Mouse (Mus musculus) urinary bladder, postnatal 0 days (tissue): ENCODE data around the gene Krtap12-1. TPM values are rescaled to one million over a fixed set of nuclear protein-coding genes. Genes with fewer than 3 reads are reported as not detected.

Source experiments
- polyA plus RNA-seq: library from polyadenylated mRNA; unstranded; fragments of >200 nt; fragmentation: Nextera tagmentation; extraction: Ambion mirVana; gene quantifications from 2 replicates; pipeline ENCODE4 v1.2.1, GENCODE M21; 2015

Krtap12-1 gene
- polyA plus RNA-seq: not detected in 2 replicates

GRCm38 (mm10) chr10:77720299-77720698 lies at the start of gene Krtap12-1:
Gene Krtap12-1, plus strand, starts transcription at chr10:77720599.

GRCm38 (mm10) chr10:77685895-77686664 lies 34.3 kb upstream of the Krtap12-1 start, which contains the start of gene Tspear:
Gene Tspear, plus strand, starts transcription at chr10:77686569.

GRCm38 (mm10) chr10:77690356-77690807 lies 30.0 kb upstream of the Krtap12-1 start, which contains the start of gene Gm19402:
Gene Gm19402, minus strand, starts transcription at chr10:77690757.

GRCm38 (mm10) chr10:77697133-77697532 lies 23.3 kb upstream of the Krtap12-1 start, which contains the start of gene Gm9508:
Gene Gm9508, minus strand, starts transcription at chr10:77697233.

GRCm38 (mm10) chr10:77706326-77706725 lies 14.1 kb upstream of the Krtap12-1 start, which contains the start of gene Gm10272:
Gene Gm10272, plus strand, starts transcription at chr10:77706626.

GRCm38 (mm10) chr10:77711157-77711556 lies 9.2 kb upstream of the Krtap12-1 start, which contains the start of gene Gm10024:
Gene Gm10024, plus strand, starts transcription at chr10:77711457.

GRCm38 (mm10) chr10:77715507-77715906 lies 4.9 kb upstream of the Krtap12-1 start, which contains the start of gene Gm10142:
Gene Gm10142, plus strand, starts transcription at chr10:77715807.

GRCm38 (mm10) chr10:77726186-77726585 lies 5.8 kb downstream of the Krtap12-1 start, which contains the start of gene Gm10100:
Gene Gm10100, plus strand, starts transcription at chr10:77726486.

GRCm38 (mm10) chr10:77741924-77742688 lies 21.7 kb downstream of the Krtap12-1 start, which contains the start of gene Gm18596:
Gene Gm18596, minus strand, starts transcription at chr10:77742638.

GRCm38 (mm10) chr10:77751254-77751653 lies 30.9 kb downstream of the Krtap12-1 start, which contains the start of gene Gm9736:
Gene Gm9736, minus strand, starts transcription at chr10:77751354.

GRCm38 (mm10) chr10:77759582-77759981 lies 39.2 kb downstream of the Krtap12-1 start, which contains the start of gene Gm3233:
Gene Gm3233, minus strand, starts transcription at chr10:77759682.

Other genes starting within 250 kb of the Krtap12-1 start
- 27.7 and 28.7 TPM in 2 replicates for gene Fam207a, start 204.8 kb upstream of the Krtap12-1 start, polyA plus RNA-seq
- 5.6 and 37.0 TPM in 2 replicates for gene Itgb2, start 190.3 kb upstream of the Krtap12-1 start, polyA plus RNA-seq
- 150 and 154 TPM in 2 replicates for gene Pttg1ip, start 138.9 kb upstream of the Krtap12-1 start, polyA plus RNA-seq
- 184 and 190 TPM in 2 replicates for gene Sumo3, start 114.5 kb upstream of the Krtap12-1 start, polyA plus RNA-seq
- 5.7 and 21.3 TPM in 2 replicates for gene Gm49325, start 114.4 kb upstream of the Krtap12-1 start, polyA plus RNA-seq
- gene Ube2g2, start 98.3 kb upstream of the Krtap12-1 start, polyA plus RNA-seq: 59.0 and 62.6 TPM in 2 replicates
- 0.39 and 0.67 TPM in 2 replicates for gene Tspear, start 34.0 kb upstream of the Krtap12-1 start, polyA plus RNA-seq
- not detected in 2 replicates for gene Gm19402, start 29.8 kb upstream of the Krtap12-1 start, polyA plus RNA-seq
- gene Gm9508, start 23.4 kb upstream of the Krtap12-1 start, polyA plus RNA-seq: not detected in 2 replicates
- gene Gm10272, start 14.0 kb upstream of the Krtap12-1 start, polyA plus RNA-seq: not detected in 2 replicates
- not detected in 2 replicates for gene Gm10024, start 9.1 kb upstream of the Krtap12-1 start, polyA plus RNA-seq
- not detected in 2 replicates for gene Gm10142, start 4.8 kb upstream of the Krtap12-1 start, polyA plus RNA-seq
- gene Gm10100, start 5.9 kb downstream of the Krtap12-1 start, polyA plus RNA-seq: not detected in 2 replicates
- gene Gm18596, start 22.0 kb downstream of the Krtap12-1 start, polyA plus RNA-seq: not detected in 2 replicates
- not detected in 2 replicates for gene Gm9736, start 30.8 kb downstream of the Krtap12-1 start, polyA plus RNA-seq
- gene Gm3233, start 39.1 kb downstream of the Krtap12-1 start, polyA plus RNA-seq: not detected in 2 replicates
- gene Gm3238, start 50.7 kb downstream of the Krtap12-1 start, polyA plus RNA-seq: not detected in 2 replicates
- gene Gm7138, start 56.3 kb downstream of the Krtap12-1 start, polyA plus RNA-seq: not detected in 2 replicates
- not detected in 2 replicates for gene Gm3250, start 61.9 kb downstream of the Krtap12-1 start, polyA plus RNA-seq
- gene Gm7137, start 67.6 kb downstream of the Krtap12-1 start, polyA plus RNA-seq: not detected in 2 replicates
- gene Gm9639, start 74.5 kb downstream of the Krtap12-1 start, polyA plus RNA-seq: not detected in 2 replicates
- gene Gm19668, start 78.5 kb downstream of the Krtap12-1 start, polyA plus RNA-seq: not detected in 2 replicates
- not detected in 2 replicates for gene Gm9507, start 91.2 kb downstream of the Krtap12-1 start, polyA plus RNA-seq
- gene Gm2696, start 94.1 kb downstream of the Krtap12-1 start, polyA plus RNA-seq: not detected in 2 replicates
- gene Krtap10-4, start 106.5 kb downstream of the Krtap12-1 start, polyA plus RNA-seq: not detected in 2 replicates
- not detected in 2 replicates for gene Krtap10-10, start 115.3 kb downstream of the Krtap12-1 start, polyA plus RNA-seq
- not detected in 2 replicates for gene Gm36176, start 126.2 kb downstream of the Krtap12-1 start, polyA plus RNA-seq
- not detected in 2 replicates for gene Gm10318, start 132.3 kb downstream of the Krtap12-1 start, polyA plus RNA-seq
- not detected in 2 replicates for gene Gm3285, start 141.4 kb downstream of the Krtap12-1 start, polyA plus RNA-seq
- gene Lrrc3, start 181.9 kb downstream of the Krtap12-1 start, polyA plus RNA-seq: 7.1 and 7.6 TPM in 2 replicates
- 0.27 and 0.58 TPM in 2 replicates for gene Trpm2, start 250.0 kb downstream of the Krtap12-1 start, polyA plus RNA-seq